Comparison of ENCODE assay signal across 9 mouse cellular contexts in the genomic region with DNA sequence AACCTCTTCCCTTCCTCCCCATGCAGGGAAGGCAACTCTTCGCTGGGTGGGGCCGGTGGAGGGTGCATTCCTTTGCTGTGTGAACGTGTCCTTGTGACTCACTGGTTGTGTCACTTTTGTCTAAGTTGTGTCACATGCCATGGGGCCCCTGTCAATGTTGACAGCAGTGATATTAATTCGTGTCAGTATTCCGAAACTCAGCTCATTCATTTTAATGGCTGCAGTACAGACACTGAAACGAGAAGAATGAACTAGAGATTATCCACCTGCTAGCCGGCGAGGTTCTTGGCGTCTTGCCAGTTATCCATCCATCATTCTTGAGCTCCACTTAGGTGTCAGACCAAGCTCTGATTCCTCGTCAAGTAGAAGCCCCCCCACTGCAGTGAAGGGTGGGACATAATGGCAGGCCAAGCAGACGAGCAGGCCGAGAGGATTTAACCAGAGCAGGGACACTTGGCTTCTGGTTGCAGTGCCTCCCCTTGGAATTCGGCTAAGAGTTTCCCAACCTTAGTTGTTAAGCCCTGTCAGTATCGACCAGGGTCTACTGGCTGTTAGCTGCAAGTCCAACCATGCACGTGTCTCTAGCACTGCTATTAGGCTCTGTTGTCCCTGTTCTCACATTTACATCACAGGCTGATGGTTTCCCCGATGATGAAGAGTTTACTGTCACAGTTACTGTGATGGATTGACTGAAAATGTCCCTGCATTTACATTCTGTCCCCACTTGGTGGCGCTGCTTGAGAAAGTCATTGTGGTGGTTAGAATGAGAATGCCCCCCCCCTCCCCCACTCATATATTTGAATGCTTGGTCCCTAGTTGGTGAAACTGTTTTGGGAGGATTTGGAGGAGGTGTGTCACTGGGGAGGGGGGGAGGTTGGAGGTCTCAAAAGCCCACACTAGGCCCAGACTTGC.
DNase-seq lines count a peak whose midpoint lies in the region; ATAC-seq and TF ChIP-seq lines count a peak whose summit lies in the region.
"Had no signal": no experiment of that assay in that cellular context is flagged by ENCODE, and none has a peak within 500 bp of the region (broad histone marks: within the 10 kb centered on the region; RNA-seq: fewer than 3 reads in every experiment).

No protein-coding gene starts in this region.

- no peaks in the 10 kb centered on the region for H3K9me3 ChIP-seq in heart, embryonic 11.5 days (replicated peaks; ENCODE audit: control insufficient read depth, low read length)
- H3K9me3 ChIP-seq in neural tube, embryonic 13.5 days: no peaks in the 10 kb centered on the region
- H3K9me3 ChIP-seq in neural tube, embryonic 15.5 days (replicated peaks): no peaks in the 10 kb centered on the region
- no peaks in the 10 kb centered on the region for H3K9me3 ChIP-seq in heart, postnatal 0 days (replicated peaks; ENCODE audit: control insufficient read depth, low read length)
- no peaks in the 10 kb centered on the region for H3K9me3 ChIP-seq in stomach, embryonic 16.5 days (replicated peaks; ENCODE audit: control insufficient read depth, low read length)

- no peak for ATAC-seq in heart, embryonic 11.5 days (replicated peaks; ENCODE audit: insufficient number of reproducible peaks, low FRiP score, low TSS enrichment)
- 0 out of 2 replicates have a peak, but pooled peaks have one; percentile 22 for ATAC-seq in neural tube, embryonic 13.5 days (ENCODE audit: low read depth)
- no peak for ATAC-seq in neural tube, embryonic 15.5 days (ENCODE audit: low FRiP score)
- peak; percentile 50 for ATAC-seq in heart, postnatal 0 days (ENCODE audit: insufficient read depth, low read depth)
- ATAC-seq in stomach, embryonic 16.5 days (ENCODE audit: insufficient read depth, low FRiP score): peak; percentile 66; the same call in 1 of the 2 replicates

- no peak for DNase-seq in heart, postnatal 36 days
- peak; percentile 56 for DNase-seq in heart, postnatal 0 days (ENCODE audit: low spot score)
- DNase-seq in testis, postnatal 14 days (ENCODE audit: low spot score): no peak
- DNase-seq in spleen, postnatal 10 days (ENCODE audit: low spot score in 2 of 2): no peak
- DNase-seq: cerebellum, adult 18-20 months had no signal

- peak overlapping the region; percentile 16; the same call in 1 of the 2 replicates for H3K27ac ChIP-seq in heart, embryonic 11.5 days (ENCODE audit: low read depth, low read length)
- no peak overlapping the region for H3K27ac ChIP-seq in neural tube, embryonic 13.5 days (replicated peaks)
- no peak overlapping the region for H3K27ac ChIP-seq in neural tube, embryonic 15.5 days (replicated peaks)
- H3K27ac ChIP-seq in heart, postnatal 0 days (ENCODE audit: low read depth): peak overlapping the region; percentile 64; the same call in 1 of the 2 replicates
- H3K27ac ChIP-seq in stomach, embryonic 16.5 days (ENCODE audit: low read length): 0 out of 2 replicates have a peak overlapping the region, but pooled peaks have one; percentile 48

- intact Hi-C loops in heart, postnatal 36 days (cut with DNase I): no loop called here

- no peaks in the 10 kb centered on the region for H3K27me3 ChIP-seq in heart, embryonic 11.5 days (ENCODE audit: control insufficient read depth, insufficient read depth, low read length)
- peaks cover 10% of the 10 kb centered on the region for H3K27me3 ChIP-seq in neural tube, embryonic 13.5 days
- peaks cover 8% of the 10 kb centered on the region for H3K27me3 ChIP-seq in neural tube, embryonic 15.5 days (replicated peaks)
- no peaks in the 10 kb centered on the region for H3K27me3 ChIP-seq in heart, postnatal 0 days (ENCODE audit: control insufficient read depth, insufficient read depth, low read length)
- no peaks in the 10 kb centered on the region for H3K27me3 ChIP-seq in stomach, embryonic 16.5 days (ENCODE audit: control insufficient read depth, insufficient read depth, low read length)

- no peaks in the 10 kb centered on the region for H3K36me3 ChIP-seq in heart, embryonic 11.5 days (ENCODE audit: control insufficient read depth, insufficient read depth, low read length)
- no peaks in the 10 kb centered on the region for H3K36me3 ChIP-seq in neural tube, embryonic 13.5 days
- H3K36me3 ChIP-seq in neural tube, embryonic 15.5 days: no peaks in the 10 kb centered on the region
- H3K36me3 ChIP-seq in heart, postnatal 0 days (replicated peaks; ENCODE audit: control insufficient read depth, insufficient read depth, low read length): no peaks in the 10 kb centered on the region
- no peaks in the 10 kb centered on the region for H3K36me3 ChIP-seq in stomach, embryonic 16.5 days (ENCODE audit: control insufficient read depth, insufficient read depth, low read length)

- WGBS in heart, embryonic 11.5 days (ENCODE audit: insufficient replicate concordance): 35% methylated on average over 17 of the region's 17 CpGs
- 44% methylated on average over 17 of the region's 17 CpGs for WGBS in neural tube, embryonic 13.5 days
- 36% methylated on average over 17 of the region's 17 CpGs for WGBS in neural tube, embryonic 15.5 days
- WGBS in heart, postnatal 0 days: 14% methylated on average over 17 of the region's 17 CpGs
- WGBS in stomach, embryonic 16.5 days: 19% methylated on average over 17 of the region's 17 CpGs

- TF ChIP-seq EP300 in heart, postnatal 0 days (IDR thresholded peaks at IDR 0.05; ENCODE audit: low read depth): no peak

- TF ChIP-seq CTCF in heart, postnatal 0 days (IDR thresholded peaks at IDR 0.05; ENCODE audit: low read depth): peak; percentile 58

- no peak overlapping the region for H3K9ac ChIP-seq in heart, embryonic 11.5 days (ENCODE audit: low read depth, low read length)
- H3K9ac ChIP-seq in neural tube, embryonic 13.5 days: no peak overlapping the region
- no peak overlapping the region for H3K9ac ChIP-seq in neural tube, embryonic 15.5 days (replicated peaks)
- no peak overlapping the region for H3K9ac ChIP-seq in heart, postnatal 0 days (replicated peaks; ENCODE audit: low read depth, low read length)
- no peak overlapping the region for H3K9ac ChIP-seq in stomach, embryonic 16.5 days (ENCODE audit: low read length)

- 0 out of 2 replicates have a peak, but pooled peaks cover 5% of the 10 kb centered on the region for H3K4me1 ChIP-seq in heart, embryonic 11.5 days (ENCODE audit: control insufficient read depth, insufficient read depth, low read length)
- H3K4me1 ChIP-seq in neural tube, embryonic 13.5 days (replicated peaks): peaks cover 7% of the 10 kb centered on the region
- H3K4me1 ChIP-seq in neural tube, embryonic 15.5 days: 0 out of 2 replicates have a peak, but pooled peaks cover 4% of the 10 kb centered on the region
- H3K4me1 ChIP-seq in heart, postnatal 0 days (ENCODE audit: control insufficient read depth, insufficient read depth): peaks cover 10% of the 10 kb centered on the region; the same call in 1 of the 2 replicates
- H3K4me1 ChIP-seq in stomach, embryonic 16.5 days (ENCODE audit: control insufficient read depth, insufficient read depth, low read length): 0 out of 2 replicates have a peak, but pooled peaks cover 4% of the 10 kb centered on the region

- no peak overlapping the region for H3K4me3 ChIP-seq in heart, embryonic 11.5 days (ENCODE audit: low read depth, low read length)
- H3K4me3 ChIP-seq in neural tube, embryonic 13.5 days: no peak overlapping the region
- H3K4me3 ChIP-seq in neural tube, embryonic 15.5 days (replicated peaks): no peak overlapping the region
- H3K4me3 ChIP-seq in heart, postnatal 0 days (ENCODE audit: low read depth, low read length): no peak overlapping the region
- H3K4me3 ChIP-seq in stomach, embryonic 16.5 days (replicated peaks; ENCODE audit: low read length): no peak overlapping the region

- H3K4me2 ChIP-seq in heart, embryonic 11.5 days: peak overlapping the region; percentile 23
- H3K4me2 ChIP-seq in neural tube, embryonic 13.5 days: no peak overlapping the region
- no peak overlapping the region for H3K4me2 ChIP-seq in neural tube, embryonic 15.5 days
- peak overlapping the region; percentile 37 for H3K4me2 ChIP-seq in heart, postnatal 0 days (ENCODE audit: low read depth, low read length)
- no peak overlapping the region for H3K4me2 ChIP-seq in stomach, embryonic 16.5 days (ENCODE audit: low read depth, low read length)

Comparison
In these comparisons a context has a peak if more than half of its experiments do, and no peak if none do; other contexts are left out.
1. ATAC-seq: peak in neural tube, embryonic 13.5 days (single experiment), heart, postnatal 0 days (single experiment) and stomach, embryonic 16.5 days (single experiment); none in heart, embryonic 11.5 days (single experiment) and neural tube, embryonic 15.5 days (single experiment).
2. H3K27ac ChIP-seq: peak in heart, embryonic 11.5 days (single experiment), heart, postnatal 0 days (single experiment) and stomach, embryonic 16.5 days (single experiment); none in neural tube, embryonic 13.5 days (single experiment) and neural tube, embryonic 15.5 days (single experiment).
3. H3K4me2 ChIP-seq: peak in heart, embryonic 11.5 days (single experiment) and heart, postnatal 0 days (single experiment); none in neural tube, embryonic 13.5 days (single experiment), neural tube, embryonic 15.5 days (single experiment) and stomach, embryonic 16.5 days (single experiment).